Mouse (Mus musculus) midbrain, embryonic 15.5 days (tissue): ENCODE measurements around the gene Nudt7. TPM values are rescaled to one million over a fixed set of nuclear protein-coding genes. Genes with fewer than 3 reads are reported as not detected.

ENCODE experiments used
- ATAC-seq: fragments of 200-750 bp; cut with Nextera tagmentation; replicated peaks from 2 replicates; pipeline ENCODE4 v1.8.0; 2017; ENCODE audit warnings: moderate TSS enrichment
- H3K27ac ChIP-seq: fragments of 300-500 bp; sonication (generic); 2 replicates; pipeline ENCODE4 v1.5.1; 2015; ENCODE audit warnings: mild to moderate bottlenecking, inconsistent platforms
- H3K27me3 ChIP-seq: fragments of 300-500 bp; sonication (generic); replicated peaks from 2 replicates; pipeline ENCODE4 v1.6.1; 2015; ENCODE audit warnings: inconsistent platforms
- H3K36me3 ChIP-seq: fragments of 300-500 bp; sonication (generic); replicated peaks from 2 replicates; pipeline ENCODE4 v1.6.1; 2015; ENCODE audit warnings: inconsistent platforms
- H3K4me1 ChIP-seq: fragments of 300-500 bp; sonication (generic); 2 replicates; pipeline ENCODE4 v1.6.1; 2015; ENCODE audit warnings: inconsistent platforms
- H3K4me2 ChIP-seq: fragments of 300-500 bp; sonication (generic); 2 replicates; pipeline ENCODE4 v1.6.1; 2015; ENCODE audit warnings: inconsistent platforms, mild to moderate bottlenecking, moderate library complexity
- H3K4me3 ChIP-seq: fragments of 300-500 bp; sonication (generic); 2 replicates; pipeline ENCODE4 v1.5.1; 2015; ENCODE audit warnings: mild to moderate bottlenecking, inconsistent platforms
- H3K9ac ChIP-seq: fragments of 300-500 bp; sonication (generic); 2 replicates; pipeline ENCODE4 v1.6.1; 2015; ENCODE audit warnings: mild to moderate bottlenecking, inconsistent platforms
- H3K9me3 ChIP-seq: fragments of 300-500 bp; sonication (generic); 2 replicates; pipeline ENCODE4 v1.6.1; 2016; ENCODE audit warnings: inconsistent platforms
- WGBS: fragments of 180-500 bp; shearing (Covaris S2); methylation state at CpG from one replicate; pipeline ENCODE4 v1.1.7; 2015; ENCODE audit warnings: mixed read lengths; 5-methylcytosine and 5-hydroxymethylcytosine counted together
- polyA plus RNA-seq: library from polyadenylated mRNA; unstranded; fragments of >200 nt; fragmentation: Nextera tagmentation; extraction: Ambion mirVana; gene quantifications from 2 replicates; pipeline ENCODE4 v1.2.1, GENCODE M21; 2015

Nudt7 gene
- polyA plus RNA-seq, 1 experiment from 2014 or later: 3.7 TPM

DNA sequence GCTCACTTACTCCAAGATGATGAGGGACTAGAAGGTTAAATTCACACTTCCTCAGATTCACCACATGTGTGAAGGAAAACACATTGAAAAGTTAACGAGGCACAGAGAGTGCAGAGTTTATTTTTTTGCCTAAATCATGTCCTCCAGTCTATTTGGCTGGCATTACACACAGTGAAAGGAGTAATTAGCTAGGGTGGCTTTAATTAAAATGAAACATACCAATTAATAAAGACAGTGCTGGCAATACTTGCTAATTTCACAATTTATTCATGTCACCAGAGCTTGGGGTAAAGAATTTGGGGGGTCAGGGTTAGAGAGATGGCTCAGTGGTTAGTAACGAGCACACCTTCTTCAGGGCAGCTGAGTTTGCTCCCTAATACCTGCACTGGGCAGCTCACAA lies 25.2 kb downstream of the Nudt7 start:
- 72% methylated on average over 2 of the region's 2 CpGs for WGBS
- H3K27me3 ChIP-seq: no peaks in the 10 kb centered on the region
- H3K27ac ChIP-seq: no peak overlapping the region
- no peaks in the 10 kb centered on the region for H3K9me3 ChIP-seq
- no peak overlapping the region for H3K4me3 ChIP-seq
- H3K9ac ChIP-seq: no peak overlapping the region
- ATAC-seq: no peak
- no peaks in the 10 kb centered on the region for H3K36me3 ChIP-seq
- no peak overlapping the region for H3K4me2 ChIP-seq
- no peaks in the 10 kb centered on the region for H3K4me1 ChIP-seq

DNA sequence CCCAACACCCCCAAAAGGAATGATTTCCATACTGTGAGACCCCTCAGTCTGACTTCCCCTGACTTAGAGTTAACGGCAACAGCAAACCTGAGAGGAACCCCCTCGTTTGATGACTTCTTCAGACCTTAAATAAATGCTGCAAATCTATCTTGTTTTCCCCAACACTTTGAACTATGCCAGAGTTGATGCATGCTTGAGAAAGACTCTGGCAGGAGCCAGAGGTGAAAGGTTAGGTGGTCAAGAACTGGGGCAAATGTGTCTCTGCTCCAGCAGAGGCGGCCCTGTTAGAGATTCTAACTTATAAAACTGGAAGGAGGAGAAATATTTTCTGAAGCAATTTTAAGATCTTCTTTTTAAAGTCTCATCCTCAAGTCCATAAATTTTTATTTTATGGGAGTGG lies 26.3 kb downstream of the Nudt7 start:
- H3K4me3 ChIP-seq: no peak overlapping the region
- H3K27me3 ChIP-seq: no peaks in the 10 kb centered on the region
- no peaks in the 10 kb centered on the region; the same call in 1 of the 2 replicates for H3K4me1 ChIP-seq
- no peaks in the 10 kb centered on the region for H3K9me3 ChIP-seq
- H3K9ac ChIP-seq: no peak overlapping the region
- no peak for ATAC-seq
- H3K27ac ChIP-seq: no peak overlapping the region
- 90% methylated on average over 3 of the region's 3 CpGs for WGBS
- H3K4me2 ChIP-seq: no peak overlapping the region
- H3K36me3 ChIP-seq: no peaks in the 10 kb centered on the region

DNA sequence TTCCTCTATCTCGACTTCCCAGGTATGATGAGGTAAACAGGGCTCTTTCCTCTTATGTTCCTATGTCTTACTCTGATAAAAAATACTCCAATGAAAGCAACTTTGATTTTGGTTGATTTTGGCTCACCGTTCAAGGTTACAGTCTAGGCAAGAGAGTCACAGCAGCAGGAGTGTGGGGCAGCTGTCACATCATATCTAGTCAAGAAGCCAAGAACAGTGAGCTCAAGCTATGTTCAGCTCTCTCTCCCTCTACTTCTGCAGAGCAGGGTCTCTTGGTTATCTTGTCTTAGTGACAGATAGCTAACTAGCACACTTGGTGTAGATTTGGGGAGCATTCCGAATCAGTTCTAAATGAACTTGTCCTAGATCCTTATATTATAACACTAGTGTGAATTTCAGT lies 30.5 kb downstream of the Nudt7 start:
- no peak for ATAC-seq
- Histone ChIP-seq H3K4me1 (no peaks in the 10 kb centered on the region; the same call in 1 of the 2 replicates), H3K27ac (no peak overlapping the region), H3K4me3 (no peak overlapping the region), H3K27me3 (no peaks in the 10 kb centered on the region), H3K9me3 (no peaks in the 10 kb centered on the region), H3K36me3 (no peaks in the 10 kb centered on the region), H3K4me2 (no peak overlapping the region), H3K9ac (no peak overlapping the region)
- WGBS: 86% methylated on average over 3 of the region's 3 CpGs

DNA sequence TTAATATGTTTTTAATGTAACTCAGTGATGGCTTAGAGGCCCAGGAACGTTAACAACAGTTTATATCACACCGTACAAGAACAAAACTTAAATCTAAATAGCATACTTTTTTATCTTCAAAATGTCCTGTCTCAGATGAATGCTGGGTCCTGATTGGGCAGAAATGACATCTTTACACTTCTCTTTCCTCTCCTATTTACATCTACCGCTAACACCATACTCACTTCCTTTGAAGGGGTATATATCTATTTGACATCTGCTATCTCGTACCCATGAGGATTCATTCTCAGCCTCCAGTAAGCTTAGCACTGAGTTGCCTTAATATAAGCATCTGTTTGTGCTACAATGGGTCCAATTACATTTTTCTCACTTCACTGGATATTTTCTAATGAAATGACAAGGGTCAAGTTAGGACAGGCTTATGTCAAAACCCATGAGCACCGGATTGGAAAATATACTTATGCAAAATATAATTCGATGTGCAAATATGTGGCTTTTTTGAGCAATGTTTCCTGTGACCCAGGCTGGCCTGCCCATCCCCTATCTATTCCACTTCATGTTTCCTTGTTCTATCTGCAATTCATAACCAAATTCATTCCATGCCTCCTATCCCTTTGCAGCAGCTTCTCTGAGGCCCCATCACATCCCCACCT lies 31.2 kb downstream of the Nudt7 start:
- H3K27me3 ChIP-seq: no peaks in the 10 kb centered on the region
- ATAC-seq: no peak
- 72% methylated on average over 6 of the region's 6 CpGs for WGBS
- no peak overlapping the region for H3K4me3 ChIP-seq
- no peak overlapping the region for H3K9ac ChIP-seq
- no peak overlapping the region for H3K27ac ChIP-seq
- no peaks in the 10 kb centered on the region for H3K9me3 ChIP-seq
- no peaks in the 10 kb centered on the region for H3K36me3 ChIP-seq
- no peak overlapping the region for H3K4me2 ChIP-seq
- H3K4me1 ChIP-seq: no peaks in the 10 kb centered on the region; the same call in 1 of the 2 replicates

DNA sequence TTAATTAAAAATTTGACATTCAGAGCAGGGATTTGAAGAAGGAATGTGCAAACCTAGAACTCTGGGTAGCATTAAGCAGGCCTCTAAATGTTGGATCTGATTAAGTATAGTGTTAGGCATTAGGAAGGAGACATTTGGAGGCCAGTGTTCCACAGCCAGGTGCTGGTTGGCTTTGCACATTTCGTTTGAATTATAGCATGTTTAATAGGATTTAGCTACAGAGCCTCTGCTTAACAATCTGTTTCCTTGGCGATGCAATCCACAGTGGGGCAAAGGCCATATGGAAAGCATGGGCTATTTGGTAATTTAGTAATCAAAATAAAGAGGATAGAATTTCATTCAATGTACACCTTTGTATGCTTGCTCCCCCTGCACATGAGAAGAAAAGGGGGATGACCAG lies 32.4 kb downstream of the Nudt7 start:
- Histone ChIP-seq H3K36me3 (no peaks in the 10 kb centered on the region), H3K9ac (no peak overlapping the region), H3K27me3 (no peaks in the 10 kb centered on the region), H3K9me3 (no peaks in the 10 kb centered on the region), H3K4me2 (no peak overlapping the region), H3K27ac (no peak overlapping the region), H3K4me1 (no peaks in the 10 kb centered on the region; the same call in 1 of the 2 replicates), H3K4me3 (no peak overlapping the region)
- WGBS: 14% methylated on average over 2 of the region's 2 CpGs
- ATAC-seq: no peak

DNA sequence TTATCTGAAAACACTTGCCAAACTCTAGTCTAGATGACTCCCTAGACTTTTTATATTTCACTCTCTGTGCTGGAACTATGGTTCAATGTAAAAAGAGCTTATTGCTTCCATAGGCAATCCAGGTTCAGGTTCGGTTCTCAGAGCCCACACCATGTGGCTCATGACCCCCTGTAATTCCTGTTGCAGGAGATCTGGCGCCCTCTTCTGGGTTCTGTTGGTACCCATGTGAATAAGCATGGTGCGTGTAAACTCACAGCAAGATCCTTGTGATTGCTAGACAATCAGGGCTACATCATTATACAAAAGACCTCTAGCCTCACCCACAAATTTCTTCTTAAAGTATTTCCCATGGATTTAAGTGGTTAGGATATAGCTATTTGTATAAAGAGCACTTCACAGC lies 43.4 kb downstream of the Nudt7 start:
- Histone ChIP-seq H3K4me2 (no peak overlapping the region), H3K27me3 (no peaks in the 10 kb centered on the region), H3K27ac (no peak overlapping the region), H3K9ac (no peak overlapping the region), H3K4me3 (no peak overlapping the region), H3K4me1 (no peaks in the 10 kb centered on the region), H3K9me3 (no peaks in the 10 kb centered on the region), H3K36me3 (no peaks in the 10 kb centered on the region)
- ATAC-seq: no peak
- WGBS: 67% methylated on average over 3 of the region's 3 CpGs

DNA sequence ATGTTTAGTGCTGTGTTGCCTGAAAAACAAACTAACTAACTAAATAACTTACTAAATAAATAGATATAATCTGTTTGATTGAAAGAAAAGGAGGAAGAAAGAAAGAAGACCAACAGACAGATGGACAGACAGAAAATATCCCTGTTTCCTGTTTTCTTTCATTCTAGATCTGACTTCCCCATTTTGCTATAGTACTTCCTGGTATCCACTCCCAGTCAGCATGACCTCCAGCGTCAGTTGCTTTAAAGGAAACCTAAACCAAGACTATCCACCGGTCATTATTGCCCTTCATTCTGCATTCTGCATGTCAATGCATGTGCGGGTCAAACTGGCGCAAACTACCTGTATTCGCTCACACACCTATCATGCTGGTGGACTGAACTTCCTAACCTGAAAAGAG lies 60.0 kb downstream of the Nudt7 start:
- Histone ChIP-seq H3K9ac (no peak overlapping the region), H3K36me3 (no peaks in the 10 kb centered on the region), H3K27me3 (no peaks in the 10 kb centered on the region), H3K27ac (no peak overlapping the region), H3K4me2 (no peak overlapping the region), H3K9me3 (no peaks in the 10 kb centered on the region), H3K4me3 (no peak overlapping the region), H3K4me1 (no peaks in the 10 kb centered on the region)
- WGBS: 90% methylated on average over 5 of the region's 5 CpGs
- ATAC-seq: no peak

DNA sequence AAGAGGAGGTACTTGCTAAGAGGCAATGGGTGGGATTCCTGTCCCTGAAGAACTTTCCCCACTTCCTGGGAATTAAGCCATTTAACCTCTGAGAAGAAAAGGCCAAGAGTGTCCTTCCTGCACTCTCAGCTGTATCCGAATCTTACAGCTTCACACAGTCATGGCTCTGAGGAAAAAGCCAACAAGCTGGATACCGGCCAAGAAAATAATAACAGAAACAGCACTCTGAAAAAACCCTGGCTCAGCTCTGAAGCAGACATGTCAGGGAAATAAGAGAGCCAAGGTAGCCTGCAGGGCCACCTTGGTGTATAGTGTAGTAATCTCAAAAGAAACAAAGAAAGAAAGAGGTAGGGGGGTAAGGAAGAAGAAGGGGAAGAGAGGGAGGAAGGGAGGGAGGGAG lies 65.6 kb downstream of the Nudt7 start:
- Histone ChIP-seq H3K4me1 (peaks cover 3% of the 10 kb centered on the region; the same call in 1 of the 2 replicates), H3K27me3 (no peaks in the 10 kb centered on the region), H3K9me3 (no peaks in the 10 kb centered on the region), H3K4me2 (no peak overlapping the region), H3K9ac (no peak overlapping the region), H3K4me3 (no peak overlapping the region), H3K27ac (no peak overlapping the region), H3K36me3 (no peaks in the 10 kb centered on the region)
- no peak for ATAC-seq
- WGBS: 50% methylated on average over 2 of the region's 2 CpGs

Other genes starting within 250 kb of the Nudt7 start
- gene Vat1l, start 72.1 kb downstream of the Nudt7 start, polyA plus RNA-seq: 44.7 and 47.7 TPM in 2 replicates